Mouse (Mus musculus) layer of hippocampus, adult 8-10 months (tissue): ENCODE measurements around the gene Ptprn2. TPM values are rescaled to one million over a fixed set of nuclear protein-coding genes. Genes with fewer than 3 reads are reported as not detected.

Source experiments
- DNase-seq, 2 experiments: peaks; one replicate each; pipeline ENCODE4 v3.0.0; 2022; ENCODE audit warnings: low spot score in 2 of 2
- total RNA-seq, 4 experiments: library from RNA; stranded (reverse); gene quantifications; 2 replicates each; pipeline ENCODE4 v1.2.4; 2022

Ptprn2 gene
- total RNA-seq, 4 experiments from 2014 or later, result 279 to 314 (median 303) TPM

DNA sequence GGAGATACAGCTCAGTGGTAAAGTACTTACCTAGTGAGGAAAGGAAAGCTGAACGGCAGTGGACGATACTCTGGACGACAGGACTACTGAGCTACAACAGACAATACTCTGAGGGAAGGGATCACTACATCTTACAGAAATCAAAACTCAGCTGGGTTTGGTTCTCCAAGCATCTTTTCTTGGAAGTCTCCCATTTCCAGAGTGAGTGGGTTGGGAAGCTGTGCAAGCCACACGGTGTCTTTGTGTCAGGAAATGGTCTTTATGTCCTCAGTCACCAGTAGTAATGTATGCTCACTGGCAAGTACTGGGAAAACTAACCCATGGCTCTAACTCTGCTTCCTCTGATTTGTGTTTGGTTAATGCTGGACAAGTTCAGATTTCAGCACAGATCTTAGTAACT, 724.9 kb downstream of the Ptprn2 start:
- DNase-seq, result no peak

DNA sequence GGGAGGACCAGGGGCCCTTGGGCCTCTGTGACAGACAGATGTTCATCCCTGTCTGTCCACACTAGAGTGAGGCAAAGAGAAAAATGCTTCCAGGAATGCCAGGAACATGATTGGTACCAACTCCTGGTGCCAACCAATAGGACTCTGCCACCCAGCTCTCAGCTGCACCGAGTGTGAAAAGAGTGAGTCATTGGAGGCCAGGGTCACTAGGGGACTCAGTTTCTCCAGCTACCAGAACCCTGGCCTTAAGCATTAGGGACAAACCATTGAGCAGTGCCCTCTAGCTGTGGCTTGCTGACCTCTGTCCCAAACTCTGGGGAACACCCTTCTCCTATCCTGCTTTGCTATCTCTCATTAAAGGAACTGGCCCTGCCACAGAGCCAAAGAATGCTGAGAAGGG, 728.0 kb downstream of the Ptprn2 start:
- DNase-seq, result no peak

DNA sequence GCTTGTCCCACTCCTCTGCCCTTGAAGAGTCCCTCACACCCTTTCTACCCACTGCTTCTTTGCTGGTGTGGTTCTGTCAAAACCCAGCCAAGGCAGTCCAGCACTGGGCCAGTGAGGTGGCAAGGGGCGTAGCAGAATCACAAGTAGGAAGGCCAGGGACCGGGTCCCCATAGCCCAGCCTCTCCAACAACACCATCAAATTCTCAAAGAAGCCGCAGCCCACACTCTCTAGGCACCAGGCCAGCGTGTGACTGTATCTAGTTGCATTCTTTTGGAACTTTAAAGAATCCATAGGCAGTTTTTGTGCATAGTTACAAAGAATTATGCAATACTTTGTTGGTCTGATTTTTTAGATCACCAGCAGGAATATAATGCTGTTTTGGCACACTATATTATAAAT, 728.8 kb downstream of the Ptprn2 start:
- no peak for DNase-seq

DNA sequence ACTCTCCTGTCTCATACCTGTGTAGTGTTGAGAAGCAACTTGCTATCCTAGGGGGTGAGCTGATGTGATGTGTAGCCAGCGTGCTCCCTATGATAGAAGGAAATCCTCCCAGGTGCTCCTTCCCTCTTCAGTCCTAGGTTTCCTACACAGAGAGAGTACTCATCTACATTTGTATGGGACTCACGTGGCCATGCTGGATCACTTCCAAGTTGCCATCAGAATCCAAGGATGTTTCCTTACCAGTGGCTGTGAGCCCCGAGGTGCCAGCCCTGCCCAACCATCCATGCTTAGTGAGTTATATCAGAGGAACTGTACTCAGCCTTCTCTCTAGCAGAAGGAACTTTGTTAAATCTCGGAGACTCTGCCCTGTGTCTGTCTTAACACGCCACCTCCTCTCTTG, 729.4 kb downstream of the Ptprn2 start:
- DNase-seq, result no peak

DNA sequence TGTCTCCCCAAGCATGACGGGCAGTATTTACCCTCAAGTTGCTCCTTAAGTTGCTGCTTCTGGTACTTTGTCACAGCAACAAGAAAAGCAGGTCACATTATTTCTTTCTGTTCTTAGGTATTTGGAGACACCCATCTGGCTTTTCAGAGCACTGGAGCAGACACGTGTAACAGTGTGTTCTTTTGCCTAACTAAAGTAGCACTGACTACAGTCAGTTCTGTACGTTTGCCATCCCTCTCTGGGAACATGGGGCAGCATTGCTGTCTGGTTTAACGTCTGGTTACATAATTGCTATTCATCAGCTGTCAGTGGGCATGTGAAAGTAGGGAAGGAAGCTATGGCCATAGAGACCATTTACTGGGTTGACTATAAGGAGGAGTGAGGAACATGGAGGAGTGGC, 736.4 kb downstream of the Ptprn2 start:
- no peak for DNase-seq

DNA sequence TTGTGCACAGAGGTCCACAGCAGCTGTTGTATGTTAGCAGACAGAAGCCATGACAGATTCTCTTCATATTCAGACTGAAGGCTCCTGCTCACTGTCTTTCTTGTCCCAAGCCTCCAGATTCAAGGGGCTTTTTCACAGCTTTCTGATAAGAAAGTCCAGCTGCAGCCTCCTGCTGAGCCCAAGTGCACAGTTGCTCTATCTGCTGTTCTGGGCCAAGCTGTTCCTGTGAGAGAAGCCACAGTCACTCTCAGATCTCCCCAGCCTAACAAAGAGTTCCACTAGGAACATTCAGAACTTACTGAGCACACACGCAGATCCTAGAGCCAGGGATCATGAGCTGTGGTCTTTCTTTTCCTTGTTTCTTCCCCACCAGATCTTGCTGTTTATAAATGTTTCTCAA, 738.5 kb downstream of the Ptprn2 start:
- DNase-seq, result no peak

DNA sequence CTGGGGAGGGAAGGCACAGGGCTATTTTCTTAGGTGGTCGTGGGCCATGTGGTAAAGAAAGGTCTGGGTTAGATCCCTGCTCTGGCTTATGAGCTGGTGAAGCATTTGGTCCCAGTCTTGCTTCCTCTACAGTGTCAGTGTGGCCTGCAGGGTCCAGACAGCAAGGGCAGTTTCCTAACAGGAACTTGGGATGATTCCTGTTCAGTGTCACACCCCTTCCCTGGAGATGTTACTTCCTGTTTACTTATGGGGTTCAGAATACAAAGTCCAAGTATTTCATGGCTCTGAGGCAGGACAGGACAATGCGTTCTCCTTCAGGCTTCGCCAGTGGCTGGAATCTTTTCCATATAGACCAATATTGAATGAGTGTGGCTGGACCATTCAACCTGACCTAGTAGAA, 741.7 kb downstream of the Ptprn2 start:
- no peak for DNase-seq

DNA sequence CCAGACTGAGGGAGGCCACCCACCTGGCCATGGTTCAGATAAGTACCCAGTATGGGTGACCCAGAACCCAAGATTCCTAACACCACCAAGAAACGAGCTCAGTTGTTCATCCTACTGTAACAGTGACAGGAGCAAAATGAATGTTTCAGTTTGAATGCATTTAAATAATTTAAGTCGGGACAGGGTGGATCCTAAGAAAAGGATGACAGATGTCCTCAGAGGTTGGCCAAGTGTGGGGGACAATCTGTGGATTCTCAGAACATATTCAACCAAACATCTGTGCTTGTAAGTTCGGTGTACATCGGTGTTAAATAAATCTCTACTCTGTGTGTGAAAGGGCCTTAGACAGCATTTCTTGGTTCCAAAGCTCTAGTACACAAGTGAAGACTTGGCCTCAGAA, 743.9 kb downstream of the Ptprn2 start:
- no peak for DNase-seq

DNA sequence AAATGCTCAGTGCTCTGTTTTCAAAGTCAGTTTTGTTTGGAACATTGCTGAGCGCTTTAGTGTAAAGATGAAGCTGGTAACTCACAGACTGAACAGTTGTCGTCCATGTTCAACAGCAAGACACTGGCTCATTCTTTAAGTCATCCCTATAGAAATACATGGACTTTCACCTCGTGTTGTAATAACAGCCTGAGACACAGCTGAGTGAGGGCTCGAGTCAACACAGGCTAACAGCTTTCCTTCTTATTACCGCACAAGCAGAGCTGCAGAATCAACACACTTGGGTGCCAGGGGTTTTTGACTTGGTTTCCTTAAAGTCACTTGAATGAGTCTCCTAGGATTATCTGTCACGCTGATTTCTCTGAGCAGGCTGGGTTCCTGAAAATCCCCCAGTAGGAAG, 744.8 kb downstream of the Ptprn2 start:
- no peak for DNase-seq

DNA sequence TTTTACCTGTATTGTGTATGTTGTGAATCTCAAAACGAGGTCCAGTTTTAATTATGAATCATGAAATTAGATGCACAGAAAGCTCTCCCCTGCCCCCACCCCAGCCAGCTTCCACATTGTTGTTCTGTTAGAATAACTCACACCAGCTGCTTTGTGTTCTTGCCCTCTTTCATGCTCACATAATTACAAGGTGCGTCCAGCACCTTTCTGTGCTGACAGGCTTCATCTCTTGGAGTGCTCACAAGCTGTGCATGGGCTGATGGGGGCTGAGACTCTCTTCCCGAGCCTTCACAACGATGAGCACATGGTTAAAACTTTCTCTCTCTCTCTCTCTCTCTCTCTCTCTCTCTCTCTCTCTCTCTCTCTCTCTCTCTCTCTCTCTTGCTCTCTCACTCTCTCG, 746.3 kb downstream of the Ptprn2 start:
- DNase-seq, result no peak

DNA sequence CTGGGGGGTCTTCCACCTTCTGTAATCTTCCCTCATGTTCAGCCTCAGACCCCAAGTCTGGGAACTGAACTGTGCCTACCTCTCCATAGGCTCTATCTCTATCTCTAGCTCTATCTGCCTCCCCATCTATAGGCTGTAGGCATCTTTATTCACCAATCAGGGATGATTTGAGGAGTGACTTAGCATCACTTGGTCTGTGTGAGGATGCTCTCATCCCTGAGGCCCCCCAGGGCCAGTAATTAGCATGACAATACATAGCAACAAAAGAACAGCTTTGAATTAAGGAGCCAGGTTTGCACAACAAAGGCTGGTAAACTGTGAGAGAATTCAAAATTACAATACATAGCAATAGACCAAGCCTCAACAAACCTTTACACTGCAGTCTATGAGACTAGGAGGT, 749.6 kb downstream of the Ptprn2 start:
- no peak for DNase-seq

DNA sequence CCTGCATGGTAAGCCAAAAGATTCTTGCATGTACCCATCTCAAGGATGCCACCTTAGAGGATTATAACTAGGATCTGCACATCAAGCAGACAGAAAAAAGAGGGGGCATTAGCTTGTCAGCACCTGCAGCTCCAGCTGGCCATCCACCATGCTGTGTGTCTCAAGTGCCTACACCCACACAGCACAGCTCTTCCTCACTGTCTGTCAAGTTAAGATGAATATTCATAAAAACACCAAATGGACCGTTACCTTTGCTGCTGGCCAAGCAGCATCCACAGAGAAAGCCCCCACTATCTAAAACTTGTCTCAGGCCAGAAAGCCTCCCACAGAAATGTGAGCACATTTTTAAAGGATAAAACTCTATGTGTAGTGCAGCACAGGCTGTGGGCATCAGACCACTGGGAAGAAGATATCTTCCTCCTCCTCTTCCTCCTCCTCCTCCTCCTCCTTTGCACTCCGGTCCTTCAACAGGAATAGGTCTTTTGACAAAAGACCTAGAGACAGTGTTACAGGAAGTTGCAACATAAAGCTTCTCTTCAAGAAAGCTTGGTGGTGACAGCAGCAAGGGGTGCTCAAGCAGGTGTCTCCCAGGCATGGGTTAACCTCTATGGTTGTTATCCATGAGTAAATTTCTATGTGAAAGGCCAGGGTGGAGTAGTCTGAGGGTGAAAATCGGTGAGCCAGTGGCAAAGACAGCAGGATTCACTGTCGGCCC, 750.7 kb downstream of the Ptprn2 start:
- DNase-seq, result no peak

DNA sequence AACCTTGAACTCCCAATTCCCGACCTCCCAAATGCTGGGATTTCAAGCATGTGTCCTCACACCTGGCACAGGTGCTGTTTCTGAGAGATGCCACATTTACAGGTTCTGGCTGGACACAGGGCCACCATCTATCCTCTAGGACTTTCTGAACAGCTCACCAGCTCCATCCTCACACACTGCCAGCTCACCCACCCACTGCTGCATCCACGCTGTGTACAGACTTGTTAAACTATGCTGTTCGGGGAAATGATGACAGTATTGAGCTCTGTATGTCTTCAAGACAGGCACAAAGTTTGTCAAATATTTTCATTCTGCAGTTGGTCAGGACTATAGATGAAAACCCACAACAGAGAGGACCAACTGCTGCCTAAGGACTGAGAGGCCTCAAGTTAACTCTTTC, 751.5 kb downstream of the Ptprn2 start:
- no peak for DNase-seq

DNA sequence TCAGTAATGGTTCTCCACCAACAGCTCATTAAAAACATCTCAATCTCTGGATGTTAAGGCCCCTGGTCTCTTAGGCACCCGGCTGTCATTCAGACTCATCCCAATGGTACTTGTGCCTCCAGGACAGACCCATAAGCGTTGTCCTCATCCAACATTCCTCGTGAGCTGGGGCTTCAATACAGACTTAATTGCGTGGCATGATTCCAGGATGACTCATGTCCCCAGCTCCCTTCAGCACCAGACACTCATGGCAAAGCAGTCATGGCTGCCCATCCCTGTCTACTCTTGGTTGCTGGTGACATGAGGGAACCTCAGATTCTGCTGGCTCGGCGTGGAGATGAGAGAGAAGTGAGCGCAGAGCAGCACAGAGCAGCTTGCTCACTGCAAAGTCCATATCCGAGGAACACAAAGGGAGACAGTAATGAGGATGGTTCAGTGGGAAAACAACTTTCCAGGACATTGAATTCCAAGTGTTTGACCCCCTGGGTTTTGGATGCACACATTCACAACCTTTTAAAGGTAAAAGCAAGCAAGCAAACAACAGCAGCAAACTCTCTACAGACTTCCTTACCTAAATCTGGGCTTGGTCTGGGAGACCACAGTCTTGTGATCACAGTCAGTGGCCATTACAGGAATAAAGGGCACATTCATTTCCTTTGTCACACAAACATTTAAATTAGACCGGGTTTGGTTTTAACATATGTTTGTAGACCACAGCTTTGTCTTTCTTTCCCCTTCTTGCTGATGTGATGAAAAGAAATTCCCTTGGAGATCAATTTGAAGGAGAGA, 754.6 kb downstream of the Ptprn2 start:
- no peak for DNase-seq

DNA sequence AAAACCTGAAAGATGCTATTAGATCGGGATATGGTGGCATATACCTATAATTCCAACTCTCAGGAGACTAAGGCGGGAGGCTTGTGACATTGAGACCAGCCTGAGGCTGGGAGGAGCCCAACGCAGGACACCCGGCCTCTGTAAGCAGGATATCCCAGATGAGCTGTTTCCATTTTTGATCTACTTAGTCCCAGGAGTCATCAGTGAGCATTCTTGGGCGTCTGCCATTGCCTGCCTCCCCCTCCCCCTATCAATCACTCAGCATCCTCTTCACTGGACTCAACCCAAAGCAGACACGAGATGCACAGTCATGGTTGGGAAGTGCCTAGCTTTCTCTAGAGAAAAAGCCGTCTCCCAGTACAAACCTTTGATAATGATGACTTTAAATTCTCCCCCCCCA, 756.7 kb downstream of the Ptprn2 start:
- DNase-seq, result no peak

DNA sequence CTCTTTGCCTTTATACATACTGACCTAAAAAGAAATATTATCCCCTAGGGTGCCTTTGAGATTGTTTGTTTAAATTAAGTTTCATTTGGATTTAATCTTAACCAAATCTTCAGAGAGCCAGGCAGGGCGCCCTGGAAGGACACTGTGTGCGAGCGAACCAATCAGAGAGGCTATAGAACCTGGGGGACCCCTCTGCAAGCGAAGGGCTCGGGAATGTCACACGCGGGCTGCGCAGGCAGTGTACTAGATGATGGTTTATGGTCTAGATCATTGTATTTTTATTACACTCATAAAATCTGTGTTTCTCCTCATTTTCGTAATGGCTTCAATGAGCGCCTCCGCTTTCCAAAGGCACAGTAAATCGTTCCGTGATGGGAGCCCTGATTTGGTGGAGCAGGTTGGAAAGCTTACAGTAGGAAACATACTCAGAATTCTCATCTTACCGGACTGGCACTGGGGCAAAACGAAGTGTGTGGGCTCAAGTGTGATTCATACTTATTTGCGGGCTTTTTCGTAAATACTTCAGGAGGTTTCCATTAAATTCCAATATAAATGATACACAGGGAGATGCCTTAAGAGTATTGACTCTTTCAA, 760.5 kb downstream of the Ptprn2 start:
- DNase-seq, result no peak

DNA sequence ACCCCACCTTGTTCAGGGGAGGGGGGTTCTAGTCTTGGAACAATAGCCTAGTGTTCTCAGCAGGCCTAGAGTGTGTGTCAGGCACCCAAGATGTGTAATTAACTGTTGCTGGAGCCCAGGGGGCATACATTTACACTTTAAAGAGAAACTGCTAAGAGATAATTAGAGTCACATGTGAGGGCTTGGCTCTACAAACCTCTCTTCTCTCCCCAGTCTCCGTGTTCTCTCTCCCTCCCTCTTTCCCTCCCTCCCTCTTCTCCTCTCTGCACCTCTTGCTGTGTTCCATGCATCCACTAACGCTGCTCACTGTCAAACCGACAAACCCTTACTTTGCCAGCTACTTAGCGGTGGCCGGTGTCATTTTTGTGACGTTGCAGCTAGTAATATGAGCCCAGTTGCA, 764.9 kb downstream of the Ptprn2 start:
- no peak for DNase-seq

DNA sequence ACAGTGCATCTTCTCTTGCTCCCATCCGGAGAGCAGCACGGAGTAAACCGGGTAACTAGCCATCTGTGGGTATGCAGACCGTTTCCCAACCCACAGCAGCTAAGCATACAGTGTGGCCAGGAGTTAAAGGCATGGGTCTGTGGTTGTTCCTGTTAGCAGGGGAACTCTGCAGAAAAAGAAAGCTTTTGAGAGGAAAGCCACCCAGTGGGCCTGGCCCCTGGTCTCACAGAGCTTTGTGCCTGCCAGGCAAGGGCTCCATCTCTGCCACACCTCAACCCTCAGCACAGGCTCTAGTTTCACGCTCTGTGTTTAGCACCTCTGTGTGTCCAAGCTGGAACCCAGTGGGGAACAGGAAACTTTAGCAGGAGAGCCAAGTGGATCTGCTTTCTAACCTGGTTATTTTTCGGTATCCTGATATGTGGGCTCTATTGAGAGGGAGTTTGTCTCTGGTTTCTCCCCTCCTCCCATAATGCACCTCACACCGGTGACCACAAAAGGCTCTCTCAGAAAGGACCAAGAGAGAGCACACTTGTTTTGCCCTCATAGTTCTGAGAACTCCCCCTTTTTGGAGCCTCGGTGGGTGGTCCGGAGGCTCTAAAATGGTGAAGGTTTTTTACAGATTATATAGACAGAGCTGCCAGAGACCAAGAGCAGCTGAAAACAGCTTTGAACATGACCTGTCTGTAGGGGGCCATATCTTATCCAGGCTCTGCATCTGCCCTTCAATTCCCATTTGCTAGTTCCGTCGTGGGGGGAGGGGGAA, 766.3 kb downstream of the Ptprn2 start:
- no peak for DNase-seq

DNA sequence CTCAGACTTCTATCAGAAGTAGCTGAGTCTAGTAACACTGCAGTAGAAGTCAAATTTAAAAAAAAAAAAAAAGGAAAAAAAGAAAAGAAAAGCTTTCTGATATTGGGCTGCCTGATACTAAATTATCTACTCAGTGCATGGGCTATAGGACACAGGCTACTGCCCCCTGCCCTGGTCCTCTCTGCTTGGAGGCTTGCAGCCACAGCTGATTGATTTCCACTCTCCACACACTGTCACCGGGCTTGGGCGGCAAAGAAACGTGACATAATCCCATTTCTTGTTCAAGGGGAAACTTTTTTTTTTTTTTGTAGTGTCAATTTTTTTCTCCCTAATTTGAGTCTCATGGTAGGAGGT, 766.9 kb downstream of the Ptprn2 start:
- DNase-seq, result no peak

DNA sequence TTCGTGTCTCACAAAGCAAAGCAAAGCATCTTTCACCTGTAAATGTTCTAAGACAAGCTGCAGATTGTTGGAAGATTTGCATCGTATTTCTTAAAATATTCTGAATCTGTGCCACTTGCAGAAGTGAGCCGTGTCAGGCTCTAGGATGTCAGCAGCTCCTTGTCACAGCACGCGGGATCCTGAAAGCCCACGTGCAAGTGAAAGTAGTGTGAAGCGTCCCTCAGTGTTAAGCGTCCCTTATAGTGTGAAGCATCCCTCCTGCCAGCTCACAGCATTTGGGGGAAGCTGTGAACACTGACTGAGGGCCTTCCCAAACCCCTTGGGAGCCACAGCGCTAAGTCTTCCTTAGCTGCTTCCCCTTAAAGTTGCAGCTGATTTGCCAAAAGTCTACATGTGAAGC, 768.8 kb downstream of the Ptprn2 start:
- DNase-seq, result no peak

DNA sequence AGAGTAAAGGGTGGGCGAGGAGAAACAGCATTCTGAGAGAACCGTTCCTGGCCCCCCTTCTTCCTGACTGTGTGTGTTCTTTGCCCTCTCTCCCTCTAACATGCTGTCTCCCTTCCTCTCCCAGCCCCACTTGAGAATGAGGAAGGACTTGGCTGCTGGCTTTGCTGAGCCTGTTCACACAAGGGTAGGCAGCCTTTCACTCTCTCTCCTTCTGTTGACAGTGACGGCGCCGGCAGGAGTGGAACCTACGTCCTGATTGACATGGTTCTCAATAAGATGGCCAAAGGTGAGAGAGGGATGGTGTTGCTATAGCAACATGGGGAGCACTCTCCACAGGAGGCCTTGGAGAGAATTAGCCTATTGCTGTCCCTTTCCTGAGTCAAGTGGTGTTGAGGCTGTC, 769.8 kb downstream of the Ptprn2 start:
- DNase-seq, result no peak

DNA sequence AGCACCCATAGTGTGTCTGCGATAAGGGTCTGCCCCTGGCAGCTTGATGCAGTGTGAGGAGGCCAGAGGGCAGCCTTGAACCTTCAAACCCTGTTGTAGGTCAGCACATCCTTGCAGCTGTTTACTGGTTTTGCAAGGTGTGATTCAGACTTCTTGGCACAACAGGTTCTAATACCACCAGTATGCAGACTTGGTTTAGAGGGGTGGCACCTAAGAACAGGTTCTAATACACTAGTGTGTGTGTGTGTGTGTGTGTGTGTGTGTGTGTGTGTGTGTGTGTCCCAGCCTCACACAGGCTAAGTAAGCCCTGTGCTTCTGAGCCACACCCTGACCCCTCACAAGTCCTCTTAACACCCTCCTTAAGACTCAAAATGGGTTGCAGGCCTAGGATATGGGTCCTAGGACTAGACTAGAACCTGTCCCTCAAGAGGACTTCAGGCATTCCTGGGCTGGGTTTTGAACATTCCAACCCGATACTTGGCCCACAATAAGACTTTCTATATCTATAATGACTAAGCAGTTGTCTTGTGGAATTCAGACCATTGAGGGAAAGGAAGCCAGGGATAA, 770.3 kb downstream of the Ptprn2 start:
- no peak for DNase-seq
